Mouse (Mus musculus): ENCODE measurements around the gene Slc1a5.

- TF ChIP-seq MYOD1 (IDR thresholded peaks at IDR 0.05; ENCODE audit: control insufficient read depth in 1 of 3, insufficient read length in 2 of 3, low read depth in 2 of 3): no peak
- no peak for TF ChIP-seq POLR2A (IDR thresholded peaks at IDR 0.05; ENCODE audit: insufficient read length, low read depth)
- TF ChIP-seq TCF12 (IDR thresholded peaks at IDR 0.05; ENCODE audit: insufficient read depth, poor library complexity, severe bottlenecking): no peak
Measured at GRCm38 (mm10) chr7:16830449-16830848, 49.3 kb downstream of the Slc1a5 start.

Data from myocyte (in vitro differentiated cells).